Mouse (Mus musculus): Measurements from ENCODE around the gene Ambp. TPM values are rescaled to one million over a fixed set of nuclear protein-coding genes. Genes with fewer than 3 reads are reported as not detected.

Gene Ambp
- polyA plus RNA-seq, 1 experiment from 2014 or later = 8.2 TPM

- H3K4me1 ChIP-seq (replicated peaks; ENCODE audit: control insufficient read depth, insufficient read depth) = no peaks in the 10 kb centered on the region
- no peak overlapping the region for H3K9ac ChIP-seq (ENCODE audit: low read length)
- H3K27me3 ChIP-seq (ENCODE audit: control insufficient read depth, insufficient read depth, low read length) = no peaks in the 10 kb centered on the region
- ATAC-seq (ENCODE audit: low FRiP score, low TSS enrichment) = no peak
- no peak overlapping the region for H3K4me3 ChIP-seq (ENCODE audit: low read depth, low read length)
- WGBS = 78% methylated on average over 4 of the region's 4 CpGs
- H3K9me3 ChIP-seq (ENCODE audit: control insufficient read depth, low read length) = 0 out of 2 replicates have a peak, but pooled peaks cover 2% of the 10 kb centered on the region
- no peak for TF ChIP-seq CTCF (IDR thresholded peaks at IDR 0.05; ENCODE audit: low read depth)
- no peak for TF ChIP-seq EP300 (optimal IDR thresholded peaks at IDR 0.05)
- no peak overlapping the region for H3K27ac ChIP-seq (replicated peaks)
- no peaks in the 10 kb centered on the region for H3K36me3 ChIP-seq (ENCODE audit: control insufficient read depth, insufficient read depth, low read length)
- DNase-seq (ENCODE audit: low spot score) = no peak
- no peak overlapping the region for H3K4me2 ChIP-seq (replicated peaks; ENCODE audit: low read depth)
These were observed 52.6 kb downstream of the Ambp start for GRCm38 (mm10) chr4:63102025-63102424.

- H3K27ac ChIP-seq (replicated peaks) = no peak overlapping the region
- TF ChIP-seq EP300 (optimal IDR thresholded peaks at IDR 0.05) (no peak), CTCF (IDR thresholded peaks at IDR 0.05; ENCODE audit: low read depth) (no peak)
- H3K9ac ChIP-seq (ENCODE audit: low read length) = no peak overlapping the region
- no peaks in the 10 kb centered on the region for H3K4me1 ChIP-seq (replicated peaks; ENCODE audit: control insufficient read depth, insufficient read depth)
- H3K4me2 ChIP-seq (replicated peaks; ENCODE audit: low read depth) = no peak overlapping the region
- ATAC-seq (ENCODE audit: low FRiP score, low TSS enrichment) = no peak
- H3K9me3 ChIP-seq (ENCODE audit: control insufficient read depth, low read length) = 0 out of 2 replicates have a peak, but pooled peaks cover 2% of the 10 kb centered on the region
- no peak overlapping the region for H3K4me3 ChIP-seq (ENCODE audit: low read depth, low read length)
- no peak for DNase-seq (ENCODE audit: low spot score)
- 83% methylated on average over 11 of the region's 11 CpGs for WGBS
- 0 out of 2 replicates have a peak, but pooled peaks cover 2% of the 10 kb centered on the region for H3K36me3 ChIP-seq (ENCODE audit: control insufficient read depth, insufficient read depth, low read length)
- no peaks in the 10 kb centered on the region for H3K27me3 ChIP-seq (ENCODE audit: control insufficient read depth, insufficient read depth, low read length)
These were observed 54.1 kb downstream of the Ambp start for GRCm38 (mm10) chr4:63100478-63100877.

- Histone ChIP-seq H3K9me3 (ENCODE audit: control insufficient read depth, low read length) (0 out of 2 replicates have a peak, but pooled peaks cover 2% of the 10 kb centered on the region), H3K36me3 (ENCODE audit: control insufficient read depth, insufficient read depth, low read length) (0 out of 2 replicates have a peak, but pooled peaks cover 2% of the 10 kb centered on the region), H3K4me2 (replicated peaks; ENCODE audit: low read depth) (no peak overlapping the region), H3K4me1 (replicated peaks; ENCODE audit: control insufficient read depth, insufficient read depth) (no peaks in the 10 kb centered on the region), H3K27me3 (ENCODE audit: control insufficient read depth, insufficient read depth, low read length) (no peaks in the 10 kb centered on the region), H3K9ac (ENCODE audit: low read length) (no peak overlapping the region), H3K27ac (replicated peaks) (no peak overlapping the region), H3K4me3 (ENCODE audit: low read depth, low read length) (no peak overlapping the region)
- WGBS = 56% methylated on average over 1 of the region's 1 CpGs
- no peak for TF ChIP-seq EP300 (optimal IDR thresholded peaks at IDR 0.05)
- no peak for TF ChIP-seq CTCF (IDR thresholded peaks at IDR 0.05; ENCODE audit: low read depth)
- DNase-seq (ENCODE audit: low spot score) = no peak
- ATAC-seq (ENCODE audit: low FRiP score, low TSS enrichment) = 0 out of 2 replicates have a peak, but pooled peaks have one; percentile 10
These were observed 57.0 kb downstream of the Ambp start for GRCm38 (mm10) chr4:63097603-63098002.

Other genes starting within 250 kb of the Ambp start
- 5.8 and 6.7 TPM in 2 replicates for gene Zfp618, start 189.2 kb downstream of the Ambp start, polyA plus RNA-seq (2015; fragmentation: Nextera tagmentation; extraction: Ambion mirVana)
- gene Kif12, start 17.3 kb upstream of the Ambp start, polyA plus RNA-seq (2015; fragmentation: Nextera tagmentation; extraction: Ambion mirVana) = 4.0 and 4.7 TPM in 2 replicates
- gene Col27a1, start 59.2 kb upstream of the Ambp start, polyA plus RNA-seq (2015; fragmentation: Nextera tagmentation; extraction: Ambion mirVana) = 5.3 and 6.2 TPM in 2 replicates
- gene Orm1, start 189.8 kb upstream of the Ambp start, polyA plus RNA-seq (2015; fragmentation: Nextera tagmentation; extraction: Ambion mirVana) = 16.3 and 17.4 TPM in 2 replicates
- not detected in 2 replicates for gene Orm3, start 201.4 kb upstream of the Ambp start, polyA plus RNA-seq (2015; fragmentation: Nextera tagmentation; extraction: Ambion mirVana)
- not detected in 2 replicates for gene Orm2, start 207.7 kb upstream of the Ambp start, polyA plus RNA-seq (2015; fragmentation: Nextera tagmentation; extraction: Ambion mirVana)
- gene Akna, start 248.6 kb upstream of the Ambp start, polyA plus RNA-seq (2015; fragmentation: Nextera tagmentation; extraction: Ambion mirVana) = 2.0 and 2.2 TPM in 2 replicates

All from stomach, postnatal 0 days (tissue).